Mouse (Mus musculus): ENCODE data around the gene Plk3.
"Not testable (repeated sequence)": the region's sequence is repeated elsewhere in the genome, so short reads cannot be mapped to it uniquely, and the experiment has no call there.

- not testable (repeated sequence) for TF ChIP-seq CTCF (IDR thresholded peaks at IDR 0.05; ENCODE audit: extremely low read depth, insufficient read length, insufficient replicate concordance, low read depth, low read length); POLR2A (IDR thresholded peaks at IDR 0.05; ENCODE audit: low read depth, low read length)
Observed at GRCm38 (mm10) chr4:117182759-117183096, 49.0 kb upstream of the Plk3 start.
